In the genomic region with DNA sequence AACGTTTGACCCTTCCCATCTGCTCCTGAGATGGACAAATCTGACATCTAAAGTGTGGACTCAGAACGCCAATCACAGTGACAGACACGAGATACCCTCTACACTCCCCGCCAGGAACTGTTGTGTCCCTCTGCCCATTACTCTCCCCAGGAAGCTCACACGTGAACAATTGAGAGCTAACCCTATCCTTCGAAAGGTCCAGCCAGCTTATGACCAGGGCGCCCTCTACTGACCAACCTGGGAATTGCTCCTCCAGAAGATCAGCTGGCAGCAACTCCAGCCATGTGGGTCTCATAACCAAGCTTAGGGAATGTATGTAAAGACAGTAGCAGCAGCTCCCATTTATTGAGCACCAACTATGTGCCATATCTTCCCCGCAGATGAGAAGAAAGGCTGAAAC, we compare ENCODE assay signal across 8 mouse cellular contexts.
DNase-seq lines count a peak whose midpoint lies in the region; ATAC-seq and TF ChIP-seq lines count a peak whose summit lies in the region.
"Had no signal": no experiment of that assay in that cellular context is flagged by ENCODE, and none has a peak within 500 bp of the region (broad histone marks: within the 10 kb centered on the region; RNA-seq: fewer than 3 reads in every experiment).

No protein-coding gene starts in this region.

- peak; percentile 18 for DNase-seq in T-cell, adult 2 months (ENCODE audit: low spot score)
- peak; percentile 64 to 88 for DNase-seq in layer of hippocampus, adult 8-10 months (ENCODE audit: low spot score in 2 of 2)
- DNase-seq in lung, postnatal 10 days = peak; percentile 87
- peak; percentile 71 for DNase-seq in skeletal muscle tissue, adult 2 months (ENCODE audit: low read depth, low spot score)

- no peak overlapping the region for H3K4me3 ChIP-seq in E14TG2a.4 (replicated peaks; ENCODE audit: low read length)
- H3K4me3 ChIP-seq: limb, embryonic 12.5 days had no signal

- peak; percentile 99 for TF ChIP-seq CTCF in E14TG2a.4 (conservative IDR thresholded peaks at IDR 0.05; ENCODE audit: low read length)

- peak; percentile 30; the same call in 1 of the 2 replicates for ATAC-seq in common myeloid progenitor, adult 5-6 weeks (replicated peaks; ENCODE audit: low read depth, poor library complexity, severe bottlenecking)
- ATAC-seq in granulocyte monocyte progenitor cell, adult 5-6 weeks (replicated peaks; ENCODE audit: poor library complexity, severe bottlenecking) = peak; percentile 40

- peaks cover 45% of the 10 kb centered on the region for H3K4me1 ChIP-seq in E14TG2a.4 (replicated peaks; ENCODE audit: low read depth, low read length)

- H3K36me3 ChIP-seq in E14TG2a.4 (ENCODE audit: insufficient read depth, low read length) = 0 out of 2 replicates have a peak, but pooled peaks cover 4% of the 10 kb centered on the region
- H3K36me3 ChIP-seq: limb, embryonic 12.5 days had no signal

- no peaks in the 10 kb centered on the region for H3K27me3 ChIP-seq in E14TG2a.4 (ENCODE audit: insufficient read depth, low read length)
- H3K27me3 ChIP-seq: limb, embryonic 12.5 days had no signal

- H3K9me3 ChIP-seq in E14TG2a.4 (ENCODE audit: low read length) = no peaks in the 10 kb centered on the region
- H3K9me3 ChIP-seq: limb, embryonic 12.5 days had no signal

Comparison
In these comparisons a context has a peak if more than half of its experiments do, and no peak if none do; other contexts are left out.
1. DNase-seq: peak in every context shown above with its lines; median percentile 87 in lung, postnatal 10 days; 76 in layer of hippocampus, adult 8-10 months; 71 in skeletal muscle tissue, adult 2 months; 18 in T-cell, adult 2 months.